Mouse (Mus musculus) adrenal gland, adult 18-20 months (tissue): Measurements from ENCODE around the gene Macrod1. TPM values are rescaled to one million over a fixed set of nuclear protein-coding genes. Genes with fewer than 3 reads are reported as not detected.
A peak's percentile ranks its signal among the peaks of the same experiment; 100 is the strongest.

Experiments
- DNase-seq, 2 experiments: peaks; one replicate each; pipeline ENCODE4 v3.0.0; 2021 to 2022; ENCODE audit warnings: low spot score in 2 of 2
- total RNA-seq, 2 experiments: library from RNA; stranded (reverse); gene quantifications; 1 replicate in 1 of 2; 2 replicates in 1 of 2; pipeline ENCODE4 v1.2.3; 2021

The Macrod1 gene
- total RNA-seq, 2 experiments from 2014 or later: 62.4 to 77.9 TPM

- no peak for DNase-seq
These were observed 167.6 kb downstream of the Macrod1 start for GRCm38 (mm10) chr19:7224253-7224652.

- no peak for DNase-seq
These were observed 168.6 kb downstream of the Macrod1 start for GRCm38 (mm10) chr19:7225096-7225690.

GRCm38 (mm10) chr19:7226511-7226914 is 169.9 kb downstream of the Macrod1 start:
- no peak for DNase-seq

GRCm38 (mm10) chr19:7234537-7235221 is 178.1 kb downstream of the Macrod1 start:
- DNase-seq: peak; percentile 67 to 76

- DNase-seq: no peak
These were observed 178.9 kb downstream of the Macrod1 start for GRCm38 (mm10) chr19:7235461-7235860.

GRCm38 (mm10) chr19:7236011-7236410 is 179.4 kb downstream of the Macrod1 start:
- DNase-seq: no peak

- DNase-seq: no peak
These were observed 180.1 kb downstream of the Macrod1 start for GRCm38 (mm10) chr19:7236742-7237141.

GRCm38 (mm10) chr19:7239574-7239973 is 183.0 kb downstream of the Macrod1 start:
- DNase-seq: no peak

GRCm38 (mm10) chr19:7240291-7240690 is 183.7 kb downstream of the Macrod1 start:
- no peak for DNase-seq

GRCm38 (mm10) chr19:7240782-7241690 is 184.4 kb downstream of the Macrod1 start, which contains the start of gene Naa40:
Gene Naa40, minus strand, starts transcription at chr19:7241183.
- peak; percentile 92 to 93 for DNase-seq

- no peak for DNase-seq
These were observed 189.4 kb downstream of the Macrod1 start for GRCm38 (mm10) chr19:7246021-7246420.

Other genes starting within 250 kb of the Macrod1 start
- 10 to 100 TPM; 23.2 to 25.3 TPM for gene Rps6ka4, start 216.2 kb upstream of the Macrod1 start, total RNA-seq
- gene Ccdc88b, start 198.6 kb upstream of the Macrod1 start, total RNA-seq: 1 to 10 TPM; 2.0 TPM
- gene Trmt112, start 147.1 kb upstream of the Macrod1 start, total RNA-seq: 100 to 1,000 TPM in 1 of 2 experiments, 10 to 100 TPM in 1; 83.2 to 110 TPM
- gene Prdx5, start 146.7 kb upstream of the Macrod1 start, total RNA-seq: 100 to 1,000 TPM; 303 to 375 TPM
- 10 to 100 TPM; 38.7 to 63.0 TPM for gene Esrra, start 135.0 kb upstream of the Macrod1 start, total RNA-seq
- gene Catsperz, start 131.4 kb upstream of the Macrod1 start, total RNA-seq: 1 to 10 TPM in 1 of 2 experiments, not detected in 1; 1.2 TPM
- gene Kcnk4, start 122.3 kb upstream of the Macrod1 start, total RNA-seq: under 1 TPM; 0.23 to 0.35 TPM
- 10 to 100 TPM; 45.5 to 46.0 TPM for gene Bad, start 114.9 kb upstream of the Macrod1 start, total RNA-seq
- 10 to 100 TPM; 56.4 to 56.8 TPM for gene Gpr137, start 114.3 kb upstream of the Macrod1 start, total RNA-seq
- 100 to 1,000 TPM; 160 to 199 TPM for gene Ppp1r14b, start 81.8 kb upstream of the Macrod1 start, total RNA-seq
- 10 to 100 TPM; 34.1 to 43.9 TPM for gene Plcb3, start 80.3 kb upstream of the Macrod1 start, total RNA-seq
- gene Fkbp2, start 76.3 kb upstream of the Macrod1 start, total RNA-seq: 100 to 1,000 TPM in 1 of 2 experiments, 10 to 100 TPM in 1; 86.9 to 104 TPM
- 100 to 1,000 TPM in 1 of 2 experiments, 10 to 100 TPM in 1; 84.3 to 164 TPM for gene Vegfb, start 69.2 kb upstream of the Macrod1 start, total RNA-seq
- 10 to 100 TPM; 43.4 to 50.0 TPM for gene Dnajc4, start 64.2 kb upstream of the Macrod1 start, total RNA-seq
- 10 to 100 TPM; 21.5 to 24.7 TPM for gene Nudt22, start 60.7 kb upstream of the Macrod1 start, total RNA-seq
- 10 to 100 TPM; 11.4 to 15.4 TPM for gene Trpt1, start 60.7 kb upstream of the Macrod1 start, total RNA-seq
- 1 to 10 TPM; 7.4 to 8.7 TPM for gene Fermt3, start 37.3 kb upstream of the Macrod1 start, total RNA-seq
- gene Stip1, start 16.8 kb upstream of the Macrod1 start, total RNA-seq: 100 to 1,000 TPM; 284 to 378 TPM
- gene Flrt1, start 48.9 kb downstream of the Macrod1 start, total RNA-seq: 1 to 10 TPM; 2.1 to 9.3 TPM
- gene Otub1, start 149.5 kb downstream of the Macrod1 start, total RNA-seq: 100 to 1,000 TPM in 1 of 2 experiments, 10 to 100 TPM in 1; 96.7 to 125 TPM
- 1,000 to 10,000 TPM; 1,005 to 1,597 TPM for gene Cox8a, start 160.8 kb downstream of the Macrod1 start, total RNA-seq
- 10 to 100 TPM; 18.6 to 20.7 TPM for gene Naa40, start 184.4 kb downstream of the Macrod1 start, total RNA-seq
- 1 to 10 TPM; 1.5 to 2.5 TPM for gene Rcor2, start 210.5 kb downstream of the Macrod1 start, total RNA-seq